Mouse (Mus musculus): Measurements from ENCODE around the gene Greb1.

- no peak for TF ChIP-seq CTCF (IDR thresholded peaks at IDR 0.05; ENCODE audit: borderline replicate concordance, insufficient read depth, low read depth, low read length)
- no peak for TF ChIP-seq POLR2A (IDR thresholded peaks at IDR 0.05; ENCODE audit: borderline replicate concordance, insufficient read depth, low read length)
Measured at GRCm38 (mm10) chr12:16800259-16800958, at the start of gene Greb1.
